Mouse (Mus musculus) midbrain, embryonic 14.5 days (tissue): ENCODE results near the gene Cilp. TPM values are rescaled to one million over a fixed set of nuclear protein-coding genes. Genes with fewer than 3 reads are reported as not detected.

Experiments
- ATAC-seq: fragments of 200-750 bp; cut with Nextera tagmentation; 2 replicates; pipeline ENCODE4 v1.8.0; 2017; ENCODE audit warnings: moderate number of reproducible peaks, moderate library complexity; ENCODE audit not compliant: low FRiP score, low TSS enrichment
- DNase-seq: peaks from one replicate; pipeline ENCODE4 v3.0.0-alpha.2; 2015
- H3K27ac ChIP-seq: fragments of 300-500 bp; sonication (generic); replicated peaks from 2 replicates; pipeline ENCODE4 v1.5.1; 2014; ENCODE audit warnings: mild to moderate bottlenecking, low read depth, low read length, moderate library complexity
- H3K27me3 ChIP-seq: fragments of 300-500 bp; sonication (generic); 2 replicates; pipeline ENCODE4 v1.6.1; 2014; ENCODE audit warnings: low read length, control low read depth, mixed read lengths; ENCODE audit not compliant: control insufficient read depth, insufficient read depth
- H3K36me3 ChIP-seq: fragments of 300-500 bp; sonication (generic); 2 replicates; pipeline ENCODE4 v1.6.1; 2014; ENCODE audit warnings: low read length, control low read depth; ENCODE audit not compliant: control insufficient read depth, insufficient read depth
- H3K4me1 ChIP-seq: fragments of 300-500 bp; sonication (generic); 2 replicates; pipeline ENCODE4 v1.6.1; 2014; ENCODE audit warnings: mild to moderate bottlenecking, antibody characterized with exemption, low read length, control low read depth; ENCODE audit not compliant: control insufficient read depth, insufficient read depth
- H3K4me2 ChIP-seq: fragments of 300-500 bp; sonication (generic); 2 replicates; pipeline ENCODE4 v1.6.1; 2014; ENCODE audit warnings: mild to moderate bottlenecking, low read length, moderate library complexity
- H3K4me3 ChIP-seq: fragments of 300-500 bp; sonication (generic); replicated peaks from 2 replicates; pipeline ENCODE4 v1.5.1; 2014; ENCODE audit warnings: low read depth, low read length
- H3K9ac ChIP-seq: fragments of 300-500 bp; sonication (generic); replicated peaks from 2 replicates; pipeline ENCODE4 v1.6.1; 2014; ENCODE audit warnings: mild to moderate bottlenecking, low read length, moderate library complexity
- H3K9me3 ChIP-seq: fragments of 300-500 bp; sonication (generic); 2 replicates; pipeline ENCODE4 v1.6.1; 2016; ENCODE audit warnings: low read length, control low read depth, mixed read lengths; ENCODE audit not compliant: control insufficient read depth
- WGBS: fragments of 180-500 bp; shearing (Covaris S2); extraction: QIAGEN DNeasy Blood & Tissue Kit; methylation state at CpG from one replicate; pipeline ENCODE4 v1.1.7; 2014; 5-methylcytosine and 5-hydroxymethylcytosine counted together
- polyA plus RNA-seq: library from polyadenylated mRNA; unstranded; fragments of >200 nt; fragmentation: Nextera tagmentation; extraction: Ambion mirVana; gene quantifications from 2 replicates; pipeline ENCODE4 v1.2.1, GENCODE M21; 2014

Cilp gene
- polyA plus RNA-seq, 1 experiment from 2014 or later = 0.17 TPM

- Histone ChIP-seq H3K27ac (no peak overlapping the region), H3K36me3 (peaks cover 68% of the 10 kb centered on the region), H3K27me3 (no peaks in the 10 kb centered on the region), H3K9me3 (no peaks in the 10 kb centered on the region), H3K9ac (no peak overlapping the region), H3K4me3 (no peak overlapping the region), H3K4me2 (no peak overlapping the region), H3K4me1 (no peaks in the 10 kb centered on the region)
- 98% methylated on average over 2 of the region's 2 CpGs for WGBS
- DNase-seq = no peak
- ATAC-seq = no peak
These were observed 41.7 kb downstream of the Cilp start for GRCm38 (mm10) chr9:65306672-65307071.

- Histone ChIP-seq H3K4me1 (no peaks in the 10 kb centered on the region), H3K4me3 (no peak overlapping the region), H3K4me2 (no peak overlapping the region), H3K9ac (no peak overlapping the region), H3K27me3 (no peaks in the 10 kb centered on the region), H3K27ac (no peak overlapping the region), H3K36me3 (peaks cover 67% of the 10 kb centered on the region), H3K9me3 (no peaks in the 10 kb centered on the region)
- WGBS = 78% methylated on average over 1 of the region's 1 CpGs
- DNase-seq (no peak), ATAC-seq (no peak)
These were observed 43.0 kb downstream of the Cilp start for GRCm38 (mm10) chr9:65308011-65308410.

- no peak overlapping the region for H3K4me3 ChIP-seq
- H3K36me3 ChIP-seq = peaks cover 72% of the 10 kb centered on the region
These were observed 47.8 kb downstream of the Cilp start for GRCm38 (mm10) chr9:65312669-65313357.

GRCm38 (mm10) chr9:65313846-65314245 is 48.9 kb downstream of the Cilp start:
- Histone ChIP-seq H3K4me3 (no peak overlapping the region), H3K27me3 (no peaks in the 10 kb centered on the region), H3K4me2 (no peak overlapping the region), H3K9ac (no peak overlapping the region), H3K4me1 (no peaks in the 10 kb centered on the region), H3K36me3 (peaks cover 71% of the 10 kb centered on the region), H3K27ac (no peak overlapping the region), H3K9me3 (no peaks in the 10 kb centered on the region)
- DNase-seq (no peak), ATAC-seq (no peak)
- WGBS = 96% methylated on average over 1 of the region's 1 CpGs

More at GRCm38 (mm10) chr9:65312669-65313357, 47.8 kb downstream of the Cilp start:
- peak; percentile 3 for DNase-seq
- Histone ChIP-seq H3K9me3 (no peaks in the 10 kb centered on the region), H3K4me2 (no peak overlapping the region), H3K27ac (no peak overlapping the region), H3K4me1 (no peaks in the 10 kb centered on the region), H3K27me3 (no peaks in the 10 kb centered on the region), H3K9ac (no peak overlapping the region)
- no peak for ATAC-seq
- 95% methylated on average over 4 of the region's 4 CpGs for WGBS

GRCm38 (mm10) chr9:65322255-65322900 is 57.4 kb downstream of the Cilp start:
- no peak overlapping the region for H3K9ac ChIP-seq
- H3K9me3 ChIP-seq = no peaks in the 10 kb centered on the region
- H3K4me1 ChIP-seq = no peaks in the 10 kb centered on the region
- H3K27me3 ChIP-seq = no peaks in the 10 kb centered on the region
- peaks cover 82% of the 10 kb centered on the region for H3K36me3 ChIP-seq
- DNase-seq (no peak), ATAC-seq (no peak)
- 94% methylated on average over 11 of the region's 11 CpGs for WGBS
- H3K4me2 ChIP-seq = no peak overlapping the region
- no peak overlapping the region for H3K27ac ChIP-seq
- no peak overlapping the region for H3K4me3 ChIP-seq

- peaks cover 84% of the 10 kb centered on the region for H3K36me3 ChIP-seq
- no peak for DNase-seq
- no peak overlapping the region for H3K4me3 ChIP-seq
- no peak overlapping the region for H3K9ac ChIP-seq
- no peak for ATAC-seq
- H3K4me1 ChIP-seq = no peaks in the 10 kb centered on the region
- no peak overlapping the region for H3K4me2 ChIP-seq
- no peaks in the 10 kb centered on the region for H3K9me3 ChIP-seq
- H3K27me3 ChIP-seq = no peaks in the 10 kb centered on the region
- no peak overlapping the region for H3K27ac ChIP-seq
These were observed 61.0 kb downstream of the Cilp start for GRCm38 (mm10) chr9:65325971-65326370.

GRCm38 (mm10) chr9:65327371-65327770 is 62.4 kb downstream of the Cilp start:
- ATAC-seq (no peak), DNase-seq (no peak)
- Histone ChIP-seq H3K27me3 (no peaks in the 10 kb centered on the region), H3K4me2 (no peak overlapping the region), H3K27ac (no peak overlapping the region), H3K9me3 (no peaks in the 10 kb centered on the region), H3K4me3 (no peak overlapping the region), H3K9ac (no peak overlapping the region), H3K4me1 (no peaks in the 10 kb centered on the region), H3K36me3 (peaks cover 78% of the 10 kb centered on the region)
- WGBS = 97% methylated on average over 2 of the region's 2 CpGs
